Comparison of ENCODE assay signal across 8 mouse cellular contexts in genomic region chr10:20149835-20150355, GRCm38 (mm10). TPM values are rescaled to one million over a fixed set of nuclear protein-coding genes. Genes with fewer than 3 reads are reported as not detected.
DNase-seq lines count a peak whose midpoint lies in the region; ATAC-seq and TF ChIP-seq lines count a peak whose summit lies in the region.

No protein-coding gene starts in this region.

- no peaks in the 10 kb centered on the region for H3K36me3 ChIP-seq in ES-E14 (ENCODE audit: control insufficient read depth, insufficient read depth, low read length, poor library complexity, severe bottlenecking)
- H3K36me3 ChIP-seq in forebrain, embryonic 14.5 days (ENCODE audit: control insufficient read depth, insufficient read depth, low read length) = no peaks in the 10 kb centered on the region
- no peaks in the 10 kb centered on the region for H3K36me3 ChIP-seq in limb, embryonic 12.5 days
- no peaks in the 10 kb centered on the region for H3K36me3 ChIP-seq in neural tube, embryonic 15.5 days

- ATAC-seq in forebrain, embryonic 14.5 days = 0 out of 2 replicates have a peak, but pooled peaks have one; percentile 6
- ATAC-seq in limb, embryonic 12.5 days (ENCODE audit: insufficient number of reproducible peaks, insufficient read depth, low FRiP score, low TSS enrichment, low read depth) = no peak
- ATAC-seq in neural tube, embryonic 15.5 days (ENCODE audit: low FRiP score) = no peak
- no peak for ATAC-seq in monocyte, adult 5-6 weeks (replicated peaks; ENCODE audit: insufficient number of reproducible peaks, low FRiP score, low TSS enrichment, poor library complexity, severe bottlenecking)

- H3K27ac ChIP-seq in ES-E14 (ENCODE audit: insufficient read depth, low read depth, low read length, poor library complexity, severe bottlenecking) = no peak overlapping the region; the same call in 1 of the 2 replicates
- no peak overlapping the region for H3K27ac ChIP-seq in forebrain, embryonic 14.5 days (ENCODE audit: low read depth, low read length)
- H3K27ac ChIP-seq in limb, embryonic 12.5 days = no peak overlapping the region
- no peak overlapping the region for H3K27ac ChIP-seq in neural tube, embryonic 15.5 days (replicated peaks)

- peaks cover 9 to 12% of the 10 kb centered on the region in 2 experiments for H3K4me1 ChIP-seq in ES-E14 (ENCODE audit: control insufficient read depth in 2 of 2, insufficient read depth in 2 of 2, low read length in 2 of 2, poor library complexity in 1 of 2)
- 0 out of 2 replicates have a peak, but pooled peaks cover 6% of the 10 kb centered on the region for H3K4me1 ChIP-seq in forebrain, embryonic 14.5 days (ENCODE audit: control insufficient read depth, insufficient read depth, low read length)
- H3K4me1 ChIP-seq in limb, embryonic 12.5 days (replicated peaks) = peaks cover 5% of the 10 kb centered on the region
- H3K4me1 ChIP-seq in neural tube, embryonic 15.5 days = peaks cover 20% of the 10 kb centered on the region

- H3K27me3 ChIP-seq in forebrain, embryonic 14.5 days (replicated peaks; ENCODE audit: control insufficient read depth, insufficient read depth, low read length) = peaks cover 23% of the 10 kb centered on the region
- peaks cover 47% of the 10 kb centered on the region for H3K27me3 ChIP-seq in limb, embryonic 12.5 days
- peaks cover 34% of the 10 kb centered on the region for H3K27me3 ChIP-seq in neural tube, embryonic 15.5 days (replicated peaks)

- no peaks in the 10 kb centered on the region for H3K9me3 ChIP-seq in ES-E14 (ENCODE audit: control insufficient read depth, insufficient read depth, low read depth, low read length)
- no peaks in the 10 kb centered on the region for H3K9me3 ChIP-seq in forebrain, embryonic 14.5 days (replicated peaks; ENCODE audit: control insufficient read depth, low read length)
- H3K9me3 ChIP-seq in limb, embryonic 12.5 days = no peaks in the 10 kb centered on the region
- no peaks in the 10 kb centered on the region for H3K9me3 ChIP-seq in neural tube, embryonic 15.5 days (replicated peaks)

- peak overlapping the region; percentile 95 to 96 for H3K4me3 ChIP-seq in ES-E14 (ENCODE audit: insufficient read depth in 1 of 2, low read depth in 1 of 2, low read length in 2 of 2, poor library complexity in 1 of 2, severe bottlenecking in 1 of 2)
- peak overlapping the region; percentile 63 for H3K4me3 ChIP-seq in forebrain, embryonic 14.5 days (ENCODE audit: low read depth, low read length)
- H3K4me3 ChIP-seq in limb, embryonic 12.5 days (replicated peaks) = peak overlapping the region; percentile 80
- peak overlapping the region; percentile 67 for H3K4me3 ChIP-seq in neural tube, embryonic 15.5 days (replicated peaks)

- in situ Hi-C loops in ES-E14 (cut with MboI; ENCODE audit: low sequenced_read_pairs in 2 of 2, unreplicated experiment in 2 of 2) = no loop called here

- peak overlapping the region; percentile 96 for H3K4me2 ChIP-seq in forebrain, embryonic 14.5 days (ENCODE audit: low read length)
- peak overlapping the region; percentile 93 for H3K4me2 ChIP-seq in limb, embryonic 12.5 days
- H3K4me2 ChIP-seq in neural tube, embryonic 15.5 days = peak overlapping the region; percentile 97

- H3K9ac ChIP-seq in ES-E14 (ENCODE audit: insufficient read depth, low read depth, low read length, poor library complexity, severe bottlenecking) = peak overlapping the region; percentile 89
- peak overlapping the region; percentile 63; the same call in 1 of the 2 replicates for H3K9ac ChIP-seq in forebrain, embryonic 14.5 days (ENCODE audit: low read length)
- no peak overlapping the region for H3K9ac ChIP-seq in limb, embryonic 12.5 days (replicated peaks)
- peak overlapping the region; percentile 53 for H3K9ac ChIP-seq in neural tube, embryonic 15.5 days (replicated peaks)

- intact Hi-C loops in heart, postnatal 25 days (cut with DNase I) = no loop called here

- 2% methylated on average over 13 of the region's 13 CpGs for WGBS in forebrain, embryonic 14.5 days
- WGBS in limb, embryonic 12.5 days = 3% methylated on average over 13 of the region's 13 CpGs
- WGBS in neural tube, embryonic 15.5 days = 1% methylated on average over 13 of the region's 13 CpGs

- peak; percentile 90 for DNase-seq in heart, adult 11 months
- DNase-seq in heart, postnatal 25 days (ENCODE audit: low spot score) = no peak
- no peak for DNase-seq in ES-E14 (ENCODE audit: low read depth, low spot score)
- DNase-seq in forebrain, embryonic 14.5 days (ENCODE audit: low spot score) = peak; percentile 37
- no peak for DNase-seq in urinary bladder, adult 2 months (ENCODE audit: low spot score)

TF ChIP-seq in ES-E14, 5 proteins besides CTCF, POLR2A, EP300 and RAD21:
- TF ChIP-seq HCFC1 (IDR thresholded peaks at IDR 0.05; ENCODE audit: borderline replicate concordance, insufficient read depth, low read length) = no peak
- no peak for TF ChIP-seq ZC3H11A (IDR thresholded peaks at IDR 0.05; ENCODE audit: borderline replicate concordance, low read depth, low read length)
- TF ChIP-seq MAFK (IDR thresholded peaks at IDR 0.05; ENCODE audit: insufficient read depth, low read depth, low read length) = no peak

RNA-seq across cellular contexts. Expression of gene Map7, which starts 1.6 kb away (rescaled TPM):
- 10 to 100 TPM; 17.4 TPM for total RNA-seq in heart, postnatal 25 days (2021)
- total RNA-seq in ES-E14 (2012; rRNA removed) = 35.2 and 49.6 TPM in 2 replicates
- polyA plus RNA-seq in forebrain, embryonic 14.5 days (2014; fragmentation: Nextera tagmentation; extraction: Ambion mirVana) = 2.7 and 3.3 TPM in 2 replicates
- polyA plus RNA-seq in limb, embryonic 12.5 days (2016; fragmentation: Nextera tagmentation; extraction: Ambion mirVana) = 3.5 and 3.8 TPM in 2 replicates
- polyA plus RNA-seq in neural tube, embryonic 15.5 days (2015; fragmentation: Nextera tagmentation; extraction: Ambion mirVana) = 13.9 and 17.9 TPM in 2 replicates
- 9.2 and 14.8 TPM in 2 replicates for polyA plus RNA-seq in urinary bladder, adult 2 months (2012; rRNA removed)
- total RNA-seq in monocyte, adult 5-6 weeks (2017) = 1.4 to 3.3 TPM (median 1.6 TPM) in 3 replicates

Comparison
In these comparisons a context has a peak if more than half of its experiments do, and no peak if none do; other contexts are left out.
1. DNase-seq: peak in heart, adult 11 months (single experiment) and forebrain, embryonic 14.5 days (single experiment); none in heart, postnatal 25 days (single experiment), ES-E14 (single experiment) and urinary bladder, adult 2 months (single experiment).
2. Peak in every context shown above with its lines, with median percentiles within 50 percentile points of each other: H3K4me3 ChIP-seq and H3K4me2 ChIP-seq.